Mouse (Mus musculus) gastrocnemius, postnatal 36 days (tissue): ENCODE results near the gene Tnfrsf1b. TPM values are rescaled to one million over a fixed set of nuclear protein-coding genes. Genes with fewer than 3 reads are reported as not detected.
"Not testable (repeated sequence)": the region's sequence is repeated elsewhere in the genome, so short reads cannot be mapped to it uniquely, and the experiment has no call there.

Experiments used
- DNase-seq, 2 experiments: peaks; one replicate each; pipeline ENCODE4 v3.0.0; 2022
- intact Hi-C: fragments of 180-260 bp; cut with DNase I; formaldehyde crosslinking; loops from one replicate; pipeline ENCODE4 v1.15.1; 2025
- total RNA-seq, 2 experiments: library from RNA; stranded (reverse); gene quantifications; 2 replicates each; pipeline ENCODE4 v1.2.3; 2021

Tnfrsf1b gene
- total RNA-seq, 2 experiments from 2014 or later = 2.5 to 3.1 TPM

DNA sequence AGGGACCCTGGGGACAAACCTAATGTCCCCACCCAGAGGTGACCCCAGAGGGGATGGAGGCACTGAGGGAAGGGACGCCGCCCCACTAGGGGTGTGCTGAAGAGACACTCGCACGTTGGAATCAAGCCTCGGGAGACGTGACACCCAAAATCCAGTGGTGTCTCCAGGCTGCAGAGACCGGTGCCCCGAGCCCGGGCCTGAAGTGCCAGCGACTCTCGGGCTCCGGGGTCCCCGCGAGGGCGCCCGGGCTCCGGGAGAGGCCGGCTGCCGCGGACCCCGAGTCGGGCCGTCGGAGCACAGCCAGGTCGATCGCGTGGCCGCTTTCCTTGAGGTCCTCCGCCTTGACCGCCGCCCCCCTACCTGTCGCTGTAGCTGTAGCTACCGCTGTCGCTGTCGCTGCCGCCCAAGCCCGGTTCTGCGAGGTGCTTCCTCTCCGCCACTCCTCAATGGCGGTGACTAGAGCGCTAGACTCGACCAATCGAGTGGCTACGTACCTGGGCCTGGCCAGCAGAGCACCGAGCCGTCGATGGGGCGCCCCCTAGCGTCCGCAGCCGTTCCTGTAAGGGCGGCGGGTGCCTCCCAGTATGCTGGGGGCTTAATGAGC lies 52.0 kb downstream of the Tnfrsf1b start, which contains the start of gene Vps13d:
Gene Vps13d, minus strand, starts transcription at position 447 of the 604 bp plus-strand sequence.
- DNase-seq = peak; percentile 80 to 88
- intact Hi-C loops = loop anchor here (5.0 kb wide), 1 partner anchor 42 kb away; no protein-coding TSS in a partner anchor

DNA sequence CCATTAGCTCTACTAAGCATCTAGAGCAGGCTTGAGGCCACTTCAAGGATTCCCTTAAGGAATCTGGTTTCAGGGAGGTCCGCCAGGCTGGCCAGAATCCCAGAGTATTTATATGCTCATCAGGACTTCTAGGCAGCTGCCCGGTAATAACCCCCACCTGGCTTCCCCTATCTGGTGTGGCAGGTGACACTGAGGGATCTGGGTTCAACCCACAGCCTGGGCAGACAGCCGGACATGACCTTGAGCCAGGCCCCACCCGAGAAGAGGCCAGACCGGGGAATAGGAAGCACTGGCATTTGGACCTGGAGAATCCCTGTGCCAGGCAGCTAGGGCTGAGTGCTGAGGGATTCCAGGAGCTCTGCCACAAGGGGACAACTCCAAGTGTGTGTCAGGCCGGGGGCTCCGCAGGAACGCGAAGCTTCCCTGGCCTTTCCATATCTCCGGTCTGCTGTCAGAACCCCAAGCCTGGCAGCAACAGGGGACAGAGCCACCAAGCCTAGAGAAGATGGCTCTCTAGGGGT lies 52.6 kb downstream of the Tnfrsf1b start:
- intact Hi-C loops = loop anchor here (5.0 kb wide), 1 partner anchor 42 kb away; no protein-coding TSS in a partner anchor
- peak; percentile 75 to 79 for DNase-seq

DNA sequence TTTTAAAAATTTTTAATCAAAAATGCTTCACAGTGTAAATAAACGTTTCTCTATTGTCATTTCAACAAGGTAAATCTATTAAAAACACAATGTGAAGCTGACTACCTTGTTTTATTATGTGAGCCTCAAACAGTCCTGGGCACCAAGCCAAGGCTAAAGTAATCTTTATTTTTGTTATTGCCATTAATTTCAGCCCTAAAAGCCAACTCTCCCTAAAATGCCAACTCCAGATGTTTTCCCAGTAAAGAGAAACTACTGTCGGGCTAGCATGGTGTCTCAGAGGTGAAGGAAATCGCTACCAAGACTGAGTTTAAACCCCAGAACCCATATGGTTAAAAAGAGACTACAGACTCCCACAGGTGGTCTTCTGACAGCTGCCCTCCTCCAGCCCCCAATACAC lies 53.3 kb downstream of the Tnfrsf1b start:
- no peak for DNase-seq
- intact Hi-C loops = loop anchor here (5.0 kb wide), 1 partner anchor 41 kb away; no protein-coding TSS in a partner anchor

DNA sequence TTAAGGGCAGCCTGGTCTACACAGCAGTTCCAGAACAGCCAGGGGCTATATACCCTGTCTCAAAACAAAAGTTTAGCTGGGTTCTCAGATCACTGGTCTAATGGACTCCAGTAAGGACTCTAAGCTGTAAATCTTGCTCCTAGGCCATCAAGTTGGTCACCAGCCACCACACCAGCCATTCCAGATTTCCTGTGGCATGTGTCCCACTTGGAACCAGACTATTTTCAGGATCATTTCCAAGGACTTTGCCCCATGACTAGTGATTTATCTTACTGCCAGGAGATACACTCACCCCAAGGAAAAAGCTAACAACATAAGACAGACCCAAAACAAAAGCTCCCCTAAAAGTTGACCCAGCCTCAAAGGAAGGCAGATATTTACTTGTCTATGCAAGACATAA lies 54.0 kb downstream of the Tnfrsf1b start:
- intact Hi-C loops = loop anchor here (5.0 kb wide), 1 partner anchor 40 kb away; no protein-coding TSS in a partner anchor
- DNase-seq = peak; percentile 22 to 28

DNA sequence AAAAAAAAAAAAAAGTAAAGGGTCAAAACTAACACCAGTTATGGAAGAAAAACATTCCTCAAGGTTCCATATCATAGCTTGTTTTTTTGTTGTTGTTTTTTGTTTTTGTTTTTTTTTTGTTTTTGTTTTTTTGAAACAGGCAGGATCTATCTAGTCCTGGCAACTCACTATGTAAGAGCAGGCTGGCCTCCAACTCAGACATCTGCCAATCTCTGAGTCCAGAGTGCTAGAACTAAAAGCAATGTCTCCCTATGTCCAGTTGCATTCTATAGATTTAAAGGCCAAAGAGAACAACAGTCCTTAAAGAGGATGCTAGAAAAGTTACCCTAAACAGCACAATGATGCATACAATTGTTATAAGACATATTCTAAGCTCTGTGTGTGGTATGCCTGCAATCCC lies 58.1 kb downstream of the Tnfrsf1b start:
- no peak for DNase-seq
- intact Hi-C loops = no loop called here

DNA sequence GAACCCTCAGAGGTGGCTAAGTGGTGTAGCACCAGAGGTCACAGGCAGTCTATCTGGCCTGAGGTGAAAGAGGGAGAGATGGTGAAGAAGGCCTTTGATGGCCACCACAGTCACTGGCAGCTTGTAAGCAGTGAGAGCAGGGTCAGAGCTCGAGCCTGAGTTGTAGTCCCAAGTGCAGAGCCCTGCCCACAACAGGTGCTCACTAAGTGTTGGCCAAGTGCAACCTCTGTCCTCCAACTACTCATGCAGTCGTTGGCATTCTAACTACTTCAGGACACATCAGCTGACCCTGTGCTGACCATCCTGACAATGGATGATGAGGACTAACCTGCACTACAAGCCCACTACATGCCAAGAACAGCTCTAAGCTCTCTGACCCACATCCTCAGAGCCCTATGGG lies 59.1 kb downstream of the Tnfrsf1b start:
- no peak for DNase-seq
- intact Hi-C loops = no loop called here

DNA sequence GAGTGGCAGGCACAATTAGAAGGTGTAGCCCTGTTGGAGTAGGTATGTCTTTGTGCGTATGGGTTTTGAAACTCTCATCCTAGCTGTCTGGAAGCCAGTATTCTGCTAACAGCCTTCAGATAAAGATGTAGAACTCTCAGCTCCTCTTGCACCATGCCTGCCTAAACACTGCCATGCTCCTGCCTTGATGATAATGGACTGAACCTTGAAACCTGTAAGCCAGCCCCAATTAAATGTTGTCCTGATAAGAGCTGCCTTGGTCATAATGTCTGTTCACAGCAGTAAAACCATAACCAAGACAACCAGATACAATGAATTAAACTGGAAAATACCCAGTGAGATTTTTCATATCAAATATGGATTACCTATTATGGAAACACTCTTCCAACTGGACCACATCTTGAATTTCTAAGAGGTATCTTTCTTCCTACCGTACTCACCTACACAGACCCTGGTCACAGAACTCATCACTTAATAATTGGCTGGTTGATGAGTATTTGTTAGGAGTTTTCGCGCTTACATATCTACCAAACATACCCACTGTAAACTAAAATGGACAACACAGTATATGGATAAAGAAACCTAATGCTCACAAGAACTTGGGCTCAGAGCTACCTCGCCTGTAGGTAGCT lies 67.6 kb downstream of the Tnfrsf1b start:
- DNase-seq = no peak
- intact Hi-C loops = no loop called here

DNA sequence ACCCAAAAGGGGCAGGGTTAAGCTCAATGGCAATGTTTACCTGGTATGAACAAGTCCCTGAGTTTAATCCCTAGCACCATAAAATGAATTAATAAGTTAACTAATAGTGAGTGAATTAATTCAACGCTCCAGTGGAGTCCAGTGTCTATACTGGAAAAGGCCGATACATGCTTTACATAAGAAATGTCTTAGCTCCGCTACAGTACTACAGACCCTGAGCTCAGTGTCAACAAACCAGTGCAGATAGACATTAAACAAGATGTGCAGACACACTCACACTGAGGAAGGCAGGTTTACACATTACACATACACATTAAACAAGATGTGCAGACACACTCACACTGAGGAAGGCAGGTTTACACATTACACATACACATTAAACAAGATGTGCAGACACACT lies 81.1 kb downstream of the Tnfrsf1b start:
- intact Hi-C loops, DNase-seq: not testable (repeated sequence)

DNA sequence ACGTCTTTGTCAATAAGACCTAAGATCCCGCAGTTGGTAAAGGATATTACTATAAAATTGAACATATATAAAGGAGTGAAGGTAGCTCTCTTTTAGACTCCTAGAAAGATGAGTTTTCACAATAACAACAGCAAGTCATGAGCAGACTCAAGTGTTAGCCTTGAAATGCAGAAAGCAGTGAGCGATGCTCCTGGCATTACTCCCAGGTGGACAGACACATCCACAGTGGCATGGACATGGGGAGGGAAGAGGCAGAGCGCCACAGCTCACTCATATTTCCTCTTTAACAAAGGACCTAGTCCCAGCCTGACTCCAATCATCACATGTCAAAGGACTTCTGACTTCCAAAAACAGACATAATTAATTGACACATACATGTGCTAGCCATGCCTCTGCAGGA lies 82.6 kb downstream of the Tnfrsf1b start:
- intact Hi-C loops = no loop called here
- DNase-seq = no peak

Other genes starting within 250 kb of the Tnfrsf1b start
- gene Vps13d, start 51.9 kb downstream of the Tnfrsf1b start, total RNA-seq = 10 to 100 TPM; 28.4 to 31.1 TPM
- under 1 TPM in 1 of 2 experiments, not detected in 1; 0.10 TPM for gene Tnfrsf8, start 68.3 kb upstream of the Tnfrsf1b start, total RNA-seq